Mouse (Mus musculus) retina, postnatal 7 days (tissue): ENCODE measurements around the gene Trex1.

ENCODE experiments used
- DNase-seq: peaks from one replicate; pipeline ENCODE4 v3.0.0-alpha.2; 2012; ENCODE audit warnings: low read depth, low spot score

Trex1 gene

DNA sequence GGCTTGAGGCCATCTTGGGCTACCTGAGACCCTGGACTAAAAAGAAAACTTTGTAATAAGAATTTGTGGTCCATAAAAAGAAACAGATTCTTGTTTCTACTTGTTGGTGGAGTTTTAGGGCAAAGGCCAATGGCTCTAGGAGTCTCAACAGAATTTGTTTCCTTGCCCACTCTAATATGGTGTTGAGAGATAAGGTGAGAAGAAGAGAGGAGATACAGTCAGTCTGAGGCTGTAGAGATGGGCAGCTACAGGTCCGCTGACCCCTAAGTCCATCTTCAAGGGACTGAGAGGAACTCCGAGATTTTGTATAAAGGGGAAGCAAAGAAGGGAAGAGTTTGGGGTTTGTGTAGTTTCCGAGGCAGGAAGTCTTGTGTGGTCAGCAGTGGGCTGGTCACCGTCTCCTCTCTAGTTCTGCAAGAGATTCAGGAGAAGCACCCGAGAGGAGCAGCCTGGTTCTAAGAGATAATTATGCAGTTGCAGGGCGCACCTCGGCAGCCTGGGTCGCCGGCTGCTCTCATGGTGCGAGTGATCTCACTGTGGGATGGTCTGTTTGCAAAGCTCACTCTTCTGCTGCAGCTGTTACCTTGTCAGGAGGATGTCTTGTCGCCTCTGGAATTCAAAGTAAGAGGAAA lies 42.4 kb downstream of the Trex1 start:
- no peak for DNase-seq

- DNase-seq, result no peak
Observed at GRCm38 (mm10) chr9:109015397-109015796, 44.1 kb downstream of the Trex1 start.

DNA sequence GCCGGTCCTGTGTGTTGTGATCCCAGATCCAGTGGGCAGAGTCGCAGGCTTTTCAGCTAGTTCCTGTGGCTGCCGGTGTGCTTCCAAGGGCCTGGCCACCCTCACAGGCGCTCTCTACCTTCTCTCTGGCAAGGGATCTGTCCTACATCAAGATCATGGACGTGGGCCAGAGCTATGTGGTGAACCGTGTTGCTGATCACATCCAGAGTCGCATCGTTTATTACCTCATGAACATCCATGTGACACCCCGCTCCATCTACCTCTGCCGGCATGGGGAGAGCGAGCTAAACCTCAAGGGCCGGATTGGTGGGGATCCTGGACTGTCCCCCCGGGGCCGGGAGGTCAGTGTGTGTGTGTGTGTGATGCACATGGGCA lies 49.2 kb downstream of the Trex1 start:
- no peak for DNase-seq

- DNase-seq, result no peak
Observed at GRCm38 (mm10) chr9:109009636-109010315, 49.8 kb downstream of the Trex1 start.

DNA sequence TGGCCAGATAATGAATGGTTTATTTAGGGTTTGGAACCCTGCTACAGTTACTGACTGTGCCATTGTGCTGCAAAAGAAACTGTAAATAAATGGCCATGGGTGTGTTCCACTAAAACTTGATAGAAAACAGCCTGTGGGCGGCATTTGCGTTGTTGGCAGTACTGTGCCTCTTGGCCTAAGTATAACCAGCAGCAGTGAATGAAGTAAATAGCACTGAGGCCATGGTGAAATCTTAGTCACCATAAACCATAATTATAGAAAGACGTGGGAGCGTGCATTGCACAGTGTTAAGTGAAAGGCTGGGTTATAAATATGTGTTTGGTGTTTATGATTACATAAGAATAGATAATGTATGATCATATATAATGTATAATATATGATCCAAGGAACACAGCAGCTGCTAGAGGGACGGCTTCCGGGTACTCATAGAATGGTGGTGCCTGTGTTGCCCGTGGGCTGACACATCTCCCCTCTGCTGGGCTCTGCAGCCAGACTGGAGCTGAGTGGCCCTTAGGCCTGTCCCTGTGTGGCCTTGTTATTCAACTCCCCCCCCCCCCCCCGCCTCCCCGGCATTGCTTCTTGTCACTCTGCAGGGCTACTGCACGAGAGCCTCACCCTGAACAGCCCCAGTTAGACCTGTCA lies 50.4 kb downstream of the Trex1 start:
- DNase-seq, result no peak

- DNase-seq, result no peak
Observed at GRCm38 (mm10) chr9:109008081-109008480, 51.5 kb downstream of the Trex1 start.
